Mouse (Mus musculus) stomach, embryonic 14.5 days (tissue): Measurements from ENCODE around the gene Necab2. TPM values are rescaled to one million over a fixed set of nuclear protein-coding genes. Genes with fewer than 3 reads are reported as not detected.

Source experiments
- ATAC-seq: fragments of 200-750 bp; cut with Nextera tagmentation; 2 replicates; pipeline ENCODE4 v1.8.0; 2017; ENCODE audit warnings: low read depth, moderate TSS enrichment; ENCODE audit not compliant: insufficient number of reproducible peaks, insufficient read depth, low FRiP score
- H3K27ac ChIP-seq: fragments of 300-500 bp; sonication (generic); 2 replicates; pipeline ENCODE4 v1.5.1; 2014; ENCODE audit warnings: mild to moderate bottlenecking, low read length, moderate library complexity, mixed read lengths
- H3K27me3 ChIP-seq: fragments of 300-500 bp; sonication (generic); 2 replicates; pipeline ENCODE4 v1.6.1; 2014; ENCODE audit warnings: low read length, control low read depth, mixed read lengths; ENCODE audit not compliant: control insufficient read depth, insufficient read depth
- H3K36me3 ChIP-seq: fragments of 300-500 bp; sonication (generic); 2 replicates; pipeline ENCODE4 v1.6.1; 2014; ENCODE audit warnings: mild to moderate bottlenecking, control low read depth, low read length, moderate library complexity, mixed read lengths; ENCODE audit not compliant: control insufficient read depth, insufficient read depth
- H3K4me1 ChIP-seq: fragments of 300-500 bp; sonication (generic); 2 replicates; pipeline ENCODE4 v1.6.1; 2014; ENCODE audit warnings: low read length, control low read depth, mixed read lengths; ENCODE audit not compliant: control insufficient read depth, insufficient read depth
- H3K4me2 ChIP-seq: fragments of 300-500 bp; sonication (generic); replicated peaks from 2 replicates; pipeline ENCODE4 v1.6.1; 2014; ENCODE audit warnings: low read depth, low read length, control low read depth
- H3K4me3 ChIP-seq: fragments of 300-500 bp; sonication (generic); 2 replicates; pipeline ENCODE4 v1.5.1; 2014; ENCODE audit warnings: low read depth, low read length, control low read depth
- H3K9ac ChIP-seq: fragments of 300-500 bp; sonication (generic); replicated peaks from 2 replicates; pipeline ENCODE4 v1.6.1; 2014; ENCODE audit warnings: low read depth, mild to moderate bottlenecking, control low read depth, low read length, moderate library complexity, mixed read lengths
- H3K9me3 ChIP-seq: fragments of 300-500 bp; sonication (generic); 2 replicates; pipeline ENCODE4 v1.6.1; 2016; ENCODE audit warnings: low read depth, low read length, control low read depth; ENCODE audit not compliant: control insufficient read depth
- WGBS: fragments of 180-500 bp; shearing (Covaris S2); extraction: QIAGEN DNeasy Blood & Tissue Kit; methylation state at CpG from one replicate; pipeline ENCODE4 v1.1.7; 2014; 5-methylcytosine and 5-hydroxymethylcytosine counted together
- polyA plus RNA-seq: library from polyadenylated mRNA; unstranded; fragments of >200 nt; fragmentation: Nextera tagmentation; extraction: Ambion mirVana; gene quantifications from 2 replicates; pipeline ENCODE4 v1.2.1, GENCODE M21; 2014

Gene Necab2
- polyA plus RNA-seq, 1 experiment from 2014 or later = 1.5 TPM

DNA sequence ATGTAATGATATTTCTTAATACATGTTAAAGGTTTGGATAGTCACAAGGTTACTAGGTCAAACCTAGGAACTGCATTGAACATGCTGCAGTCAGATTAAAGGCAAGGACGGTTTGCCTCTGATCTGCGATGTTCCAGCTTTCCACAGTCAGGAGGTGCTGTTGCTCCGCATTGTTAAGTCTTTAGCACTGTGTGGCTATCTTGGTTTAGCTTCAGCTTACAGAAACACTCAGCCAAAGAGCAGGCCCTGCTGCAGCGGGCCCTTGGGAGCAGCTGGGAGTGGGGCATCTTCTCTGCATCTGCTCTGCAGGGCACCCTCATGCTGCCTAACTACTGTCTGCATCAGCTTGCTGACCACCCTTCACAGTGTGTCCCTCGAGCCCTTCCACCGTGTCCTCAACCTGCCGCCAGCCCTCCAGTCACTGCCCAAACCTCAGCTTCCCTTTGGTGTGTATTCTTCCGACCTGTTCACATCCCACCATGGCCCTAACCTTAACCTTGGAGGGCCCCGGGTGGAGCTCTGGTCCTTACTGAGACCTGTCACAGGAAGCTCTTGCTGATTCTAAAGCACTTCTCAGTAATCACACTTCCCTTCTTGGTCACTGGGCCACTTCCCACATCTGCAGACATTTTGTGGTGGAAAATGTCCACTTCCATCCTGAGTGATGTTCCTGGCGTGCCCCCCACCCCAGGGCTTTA is 34.3 kb upstream of the Necab2 start:
- ATAC-seq = no peak
- H3K27ac ChIP-seq = no peak overlapping the region
- no peaks in the 10 kb centered on the region for H3K4me1 ChIP-seq
- H3K9ac ChIP-seq = no peak overlapping the region
- H3K36me3 ChIP-seq = peaks cover 13% of the 10 kb centered on the region; the same call in 1 of the 2 replicates
- no peak overlapping the region for H3K4me2 ChIP-seq
- H3K4me3 ChIP-seq = no peak overlapping the region
- 58% methylated on average over 10 of the region's 10 CpGs for WGBS
- H3K27me3 ChIP-seq = no peaks in the 10 kb centered on the region
- no peaks in the 10 kb centered on the region for H3K9me3 ChIP-seq

DNA sequence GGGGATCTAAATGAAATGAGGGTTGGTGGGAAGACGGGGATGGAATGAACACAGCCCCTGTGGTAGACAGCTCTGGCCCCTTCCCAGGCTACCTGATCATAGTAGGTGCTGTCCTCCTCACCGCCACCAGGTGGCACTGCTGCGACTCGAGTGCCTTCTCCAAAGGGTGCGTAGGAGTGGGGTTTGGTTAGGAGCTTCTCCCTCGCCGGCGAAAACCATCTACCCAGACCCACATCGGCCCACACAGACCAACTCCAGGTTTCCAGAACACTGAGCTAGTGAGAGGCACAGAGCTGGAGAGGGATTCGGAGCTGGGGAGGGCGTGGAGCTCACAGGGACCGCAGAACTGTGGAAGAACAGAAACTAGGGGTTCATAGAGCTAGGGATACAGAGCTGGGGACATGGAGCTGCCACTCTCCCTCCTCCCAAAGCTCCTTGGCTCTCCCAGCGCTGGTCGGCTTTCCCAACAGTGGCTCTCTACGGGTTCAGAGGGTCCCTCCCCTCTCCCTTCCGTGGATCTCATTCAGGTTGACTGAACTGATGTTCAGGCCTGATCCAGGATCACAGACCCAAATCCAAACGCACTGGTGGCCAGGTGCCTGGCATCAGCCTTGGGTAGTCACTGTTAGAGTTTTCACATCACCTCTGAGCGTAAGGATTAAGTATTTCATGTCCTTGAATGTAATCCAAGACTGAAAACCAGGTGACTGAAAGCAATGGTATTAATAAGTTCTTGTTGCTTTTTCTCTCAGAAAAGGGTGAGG is 33.6 kb upstream of the Necab2 start:
- H3K27me3 ChIP-seq = no peaks in the 10 kb centered on the region
- H3K9me3 ChIP-seq = no peaks in the 10 kb centered on the region
- no peak overlapping the region for H3K4me3 ChIP-seq
- peaks cover 13% of the 10 kb centered on the region; the same call in 1 of the 2 replicates for H3K36me3 ChIP-seq
- 12% methylated on average over 18 of the region's 18 CpGs for WGBS
- H3K27ac ChIP-seq = no peak overlapping the region
- H3K9ac ChIP-seq = no peak overlapping the region
- no peak; the same call in 1 of the 2 replicates for ATAC-seq
- H3K4me1 ChIP-seq = no peaks in the 10 kb centered on the region
- peak overlapping the region; percentile 33; the same call in 1 of the 2 replicates for H3K4me2 ChIP-seq

DNA sequence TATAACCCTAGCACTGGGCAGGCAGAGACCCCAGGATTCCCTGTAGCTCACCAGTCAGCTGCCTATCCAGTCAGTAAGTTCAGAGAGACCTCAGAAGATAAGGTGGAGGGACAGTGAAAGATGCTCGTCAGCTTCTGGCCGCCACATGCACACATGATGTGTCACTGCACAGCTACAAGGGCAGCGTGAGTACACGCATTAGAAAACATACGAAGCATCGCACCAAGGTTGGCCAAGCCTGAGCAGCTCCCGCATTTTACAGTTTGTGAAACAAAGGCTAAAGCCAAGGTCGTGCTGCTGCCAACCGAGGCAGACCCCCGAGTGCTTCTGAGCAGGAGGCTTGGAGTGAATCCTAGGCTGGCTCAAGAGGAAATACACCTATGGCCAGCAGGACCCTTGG is 32.9 kb upstream of the Necab2 start:
- Histone ChIP-seq H3K4me3 (no peak overlapping the region), H3K9ac (no peak overlapping the region), H3K4me1 (no peaks in the 10 kb centered on the region), H3K27ac (no peak overlapping the region), H3K27me3 (no peaks in the 10 kb centered on the region), H3K9me3 (no peaks in the 10 kb centered on the region), H3K4me2 (no peak overlapping the region), H3K36me3 (peaks cover 13% of the 10 kb centered on the region; the same call in 1 of the 2 replicates)
- no peak for ATAC-seq
- 83% methylated on average over 10 of the region's 10 CpGs for WGBS

DNA sequence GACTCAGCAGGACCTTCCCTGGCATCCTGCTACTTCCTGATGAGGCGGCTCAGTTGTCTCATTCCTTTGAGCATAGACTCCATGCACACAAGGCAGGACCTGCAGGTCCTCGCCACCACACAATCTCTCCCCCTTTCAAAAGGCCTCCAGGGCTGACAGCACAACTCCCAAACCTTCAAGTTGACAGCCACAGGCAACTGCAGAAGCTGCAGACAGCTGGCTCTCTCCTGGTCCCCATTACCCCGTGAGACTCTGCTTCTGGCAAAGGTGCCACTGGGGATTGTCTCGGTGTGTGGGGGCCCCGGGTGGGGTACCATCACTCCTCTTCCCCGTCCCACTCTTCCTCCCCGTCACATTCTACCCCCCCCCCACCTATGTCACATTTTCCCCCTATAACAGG is 26.2 kb upstream of the Necab2 start:
- WGBS = 71% methylated on average over 7 of the region's 7 CpGs

GRCm38 (mm10) chr8:119421603-119422122 is 24.9 kb upstream of the Necab2 start:
- no peak overlapping the region for H3K4me3 ChIP-seq
- 69% methylated on average over 9 of the region's 9 CpGs for WGBS
- ATAC-seq = no peak
- no peak overlapping the region for H3K9ac ChIP-seq
- no peaks in the 10 kb centered on the region for H3K27me3 ChIP-seq
- H3K36me3 ChIP-seq = no peaks in the 10 kb centered on the region
- no peaks in the 10 kb centered on the region for H3K4me1 ChIP-seq
- H3K4me2 ChIP-seq = no peak overlapping the region
- no peak overlapping the region for H3K27ac ChIP-seq
- H3K9me3 ChIP-seq = no peaks in the 10 kb centered on the region

More for the DNA sequence above, 26.2 kb upstream of the Necab2 start:
- no peaks in the 10 kb centered on the region for H3K4me1 ChIP-seq
- no peak overlapping the region for H3K4me3 ChIP-seq
- H3K4me2 ChIP-seq = no peak overlapping the region
- H3K9ac ChIP-seq = no peak overlapping the region
- H3K36me3 ChIP-seq = no peaks in the 10 kb centered on the region
- no peaks in the 10 kb centered on the region for H3K27me3 ChIP-seq
- ATAC-seq = no peak
- H3K27ac ChIP-seq = no peak overlapping the region
- no peaks in the 10 kb centered on the region for H3K9me3 ChIP-seq

- Histone ChIP-seq H3K36me3 (no peaks in the 10 kb centered on the region), H3K27me3 (no peaks in the 10 kb centered on the region), H3K4me1 (no peaks in the 10 kb centered on the region), H3K27ac (no peak overlapping the region), H3K9me3 (no peaks in the 10 kb centered on the region), H3K4me3 (no peak overlapping the region), H3K4me2 (no peak overlapping the region), H3K9ac (no peak overlapping the region)
- ATAC-seq = no peak
- WGBS = 72% methylated on average over 8 of the region's 9 CpGs
These were observed 24.3 kb upstream of the Necab2 start for GRCm38 (mm10) chr8:119422123-119422711.

- H3K27ac ChIP-seq = no peak overlapping the region
- H3K4me1 ChIP-seq = 0 out of 2 replicates have a peak, but pooled peaks cover 11% of the 10 kb centered on the region
These were observed 22.8 kb upstream of the Necab2 start for GRCm38 (mm10) chr8:119423631-119424141.

GRCm38 (mm10) chr8:119424199-119424733 is 22.3 kb upstream of the Necab2 start:
- no peak overlapping the region for H3K4me2 ChIP-seq
- 79% methylated on average over 10 of the region's 10 CpGs for WGBS
- H3K27ac ChIP-seq = no peak overlapping the region
- no peak overlapping the region for H3K9ac ChIP-seq
- no peaks in the 10 kb centered on the region for H3K27me3 ChIP-seq
- H3K4me1 ChIP-seq = 0 out of 2 replicates have a peak, but pooled peaks cover 11% of the 10 kb centered on the region
- H3K4me3 ChIP-seq = no peak overlapping the region
- H3K9me3 ChIP-seq = no peaks in the 10 kb centered on the region
- ATAC-seq = no peak
- H3K36me3 ChIP-seq = no peaks in the 10 kb centered on the region

More at GRCm38 (mm10) chr8:119423631-119424141, 22.8 kb upstream of the Necab2 start:
- no peak for ATAC-seq
- Histone ChIP-seq H3K9ac (no peak overlapping the region), H3K27me3 (no peaks in the 10 kb centered on the region), H3K4me2 (no peak overlapping the region), H3K4me3 (no peak overlapping the region), H3K9me3 (no peaks in the 10 kb centered on the region), H3K36me3 (no peaks in the 10 kb centered on the region)
- WGBS = 58% methylated on average over 9 of the region's 9 CpGs
